Mouse (Mus musculus): ENCODE measurements around the gene Tbc1d22b.
"Not testable (repeated sequence)": the region's sequence is repeated elsewhere in the genome, so short reads cannot be mapped to it uniquely, and the experiment has no call there.

Gene Tbc1d22b

GRCm38 (mm10) chr17:29549543-29550428 is at the start of gene Tbc1d22b, which contains the start of gene Gm17657:
Gene Tbc1d22b, plus strand, starts transcription at chr17:29549785.
Gene Gm17657, minus strand, starts transcription at chr17:29549638.
- DNase-seq: peak; percentile 96

GRCm38 (mm10) chr17:29500243-29500740 is 49.3 kb upstream of the Tbc1d22b start:
- DNase-seq: no peak

GRCm38 (mm10) chr17:29500802-29501469 is 48.6 kb upstream of the Tbc1d22b start:
- no peak for DNase-seq

- DNase-seq: no peak
Observed at GRCm38 (mm10) chr17:29502005-29502668, 47.4 kb upstream of the Tbc1d22b start.

- DNase-seq: no peak
Observed at GRCm38 (mm10) chr17:29502669-29503665, 46.6 kb upstream of the Tbc1d22b start.

- no peak for DNase-seq
Observed at GRCm38 (mm10) chr17:29503700-29504099, 45.9 kb upstream of the Tbc1d22b start.

GRCm38 (mm10) chr17:29508927-29509608 is 40.5 kb upstream of the Tbc1d22b start:
- no peak for DNase-seq

- DNase-seq: no peak
Observed at GRCm38 (mm10) chr17:29510691-29511090, 38.9 kb upstream of the Tbc1d22b start.

- DNase-seq: no peak
Observed at GRCm38 (mm10) chr17:29513044-29513730, 36.4 kb upstream of the Tbc1d22b start.

GRCm38 (mm10) chr17:29514435-29514834 is 35.1 kb upstream of the Tbc1d22b start:
- peak; percentile 79 for DNase-seq

- not testable (repeated sequence) for DNase-seq
Observed at GRCm38 (mm10) chr17:29518665-29519064, 30.9 kb upstream of the Tbc1d22b start.

GRCm38 (mm10) chr17:29519731-29520130 is 29.9 kb upstream of the Tbc1d22b start:
- DNase-seq: no peak

GRCm38 (mm10) chr17:29525613-29526012 is 24.0 kb upstream of the Tbc1d22b start:
- no peak for DNase-seq

GRCm38 (mm10) chr17:29528568-29529187 is 20.9 kb upstream of the Tbc1d22b start:
- no peak for DNase-seq

- DNase-seq: no peak
Observed at GRCm38 (mm10) chr17:29530508-29530907, 19.1 kb upstream of the Tbc1d22b start.

- DNase-seq: no peak
Observed at GRCm38 (mm10) chr17:29531278-29531677, 18.3 kb upstream of the Tbc1d22b start.

- no peak for DNase-seq
Observed at GRCm38 (mm10) chr17:29531757-29532384, 17.7 kb upstream of the Tbc1d22b start.

- DNase-seq: no peak
Observed at GRCm38 (mm10) chr17:29533866-29534265, 15.7 kb upstream of the Tbc1d22b start.

- DNase-seq: no peak
Observed at GRCm38 (mm10) chr17:29540426-29540825, 9.2 kb upstream of the Tbc1d22b start.

- DNase-seq: peak; percentile 54
Observed at GRCm38 (mm10) chr17:29541419-29541818, 8.2 kb upstream of the Tbc1d22b start.
